Mouse (Mus musculus): Measurements from ENCODE around the gene Heatr3. TPM values are rescaled to one million over a fixed set of nuclear protein-coding genes. Genes with fewer than 3 reads are reported as not detected.
A peak's percentile ranks its signal among the peaks of the same experiment; 100 is the strongest.

Heatr3 gene
- 10 to 100 TPM; 20.0 to 20.8 TPM for total RNA-seq (2021)
- long read RNA-seq, experiment 1, transcript Heatr3-201 (15 exons, 3,251 nt) = major isoform, 30 of 38 reads
- long read RNA-seq, experiment 1, partial matches to known transcripts = 5 of 38 reads
- long read RNA-seq, experiment 1, other reads (novel, unspliced or antisense) = 3 of 38 reads
- long read RNA-seq, experiment 2, transcript Heatr3-201 (15 exons, 3,251 nt) = major isoform, 30 of 38 reads
- long read RNA-seq, experiment 2, partial matches to known transcripts = 5 of 38 reads
- long read RNA-seq, experiment 2, other reads (novel, unspliced or antisense) = 3 of 38 reads

DNA sequence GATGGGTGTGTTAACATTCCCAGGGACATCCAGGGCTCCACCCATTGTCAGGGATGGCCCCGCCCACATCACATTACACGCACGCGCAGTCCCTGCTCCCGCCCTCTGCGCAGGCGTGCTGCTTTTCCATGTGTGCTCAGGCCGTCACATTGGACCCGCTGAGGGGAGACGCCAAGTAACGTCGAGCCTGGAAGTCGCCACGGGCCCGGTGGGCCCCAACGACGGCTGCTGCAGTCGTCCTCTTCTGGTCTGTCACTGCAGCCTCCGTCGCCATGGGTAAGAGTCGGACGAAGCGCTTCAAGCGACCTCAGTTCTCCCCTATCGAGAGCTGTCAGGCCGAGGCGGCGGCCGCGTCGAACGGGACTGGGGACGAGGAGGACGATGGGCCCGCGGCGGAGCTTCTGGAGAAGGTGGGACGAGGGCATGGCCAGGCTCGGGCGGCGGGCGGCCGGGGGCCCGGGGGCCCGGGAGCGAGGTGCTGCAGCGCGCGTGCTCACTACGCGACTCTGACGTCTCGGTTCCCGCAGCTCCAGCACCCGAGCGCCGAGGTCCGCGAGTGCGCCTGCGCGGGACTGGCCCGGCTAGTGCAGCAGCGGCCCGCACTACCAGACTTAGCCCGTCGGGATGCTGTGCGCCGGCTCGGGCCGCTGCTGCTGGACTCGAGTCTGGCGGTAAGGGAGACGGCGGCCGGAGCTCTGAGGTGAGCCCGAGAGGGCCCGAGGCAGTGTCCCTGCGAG, at the start of gene Heatr3:
Gene Heatr3, plus strand, starts transcription at position 108 of the 737 bp plus-strand sequence.
- DNase-seq = peak; percentile 96 to 97
- intact Hi-C loops (cut with DNase I) = loop anchor here (2.0 kb wide), 1 partner anchor 19 kb away; the partner anchor contains the start of gene Cnep1r1

DNA sequence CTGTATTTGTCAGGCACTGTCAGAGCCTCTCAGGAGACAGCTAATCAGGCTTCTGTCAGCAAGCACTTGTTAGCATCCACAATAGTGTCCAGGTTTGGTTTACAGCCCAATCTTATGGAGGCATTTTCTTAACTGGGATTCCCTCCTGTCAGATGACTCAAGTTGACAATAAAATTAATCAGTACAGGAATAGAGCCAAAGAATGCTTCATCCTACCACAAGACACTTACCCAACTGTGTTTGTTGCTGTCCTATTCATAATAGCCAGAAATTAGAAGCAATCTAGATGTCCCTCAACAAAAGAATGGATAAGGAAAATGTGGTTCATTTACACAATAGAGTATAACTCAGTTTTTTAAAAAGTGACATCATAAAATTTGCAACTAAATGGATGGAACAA, 49.6 kb upstream of the Heatr3 start:
- DNase-seq = no peak
- intact Hi-C loops (cut with DNase I) = no loop called here

DNA sequence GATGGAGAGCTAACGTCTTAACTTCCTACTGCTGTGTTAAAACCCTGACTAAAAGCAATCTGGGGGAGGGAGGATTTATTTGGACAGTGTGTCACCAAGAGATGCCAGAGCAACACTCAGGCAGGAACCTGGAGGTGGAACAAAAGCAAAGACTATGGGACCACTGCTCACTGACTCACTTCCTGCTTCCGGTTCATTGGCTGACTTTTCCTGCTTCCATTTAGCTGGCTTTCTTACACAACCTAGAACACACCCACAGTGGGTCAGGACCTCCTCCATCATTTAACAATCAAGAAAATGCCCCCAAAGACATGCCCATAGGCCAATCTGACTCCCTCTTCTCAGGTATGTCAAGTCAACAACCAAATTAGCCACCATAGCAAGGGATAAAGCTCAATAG, 46.0 kb upstream of the Heatr3 start:
- no peak for DNase-seq
- intact Hi-C loops (cut with DNase I) = no loop called here

DNA sequence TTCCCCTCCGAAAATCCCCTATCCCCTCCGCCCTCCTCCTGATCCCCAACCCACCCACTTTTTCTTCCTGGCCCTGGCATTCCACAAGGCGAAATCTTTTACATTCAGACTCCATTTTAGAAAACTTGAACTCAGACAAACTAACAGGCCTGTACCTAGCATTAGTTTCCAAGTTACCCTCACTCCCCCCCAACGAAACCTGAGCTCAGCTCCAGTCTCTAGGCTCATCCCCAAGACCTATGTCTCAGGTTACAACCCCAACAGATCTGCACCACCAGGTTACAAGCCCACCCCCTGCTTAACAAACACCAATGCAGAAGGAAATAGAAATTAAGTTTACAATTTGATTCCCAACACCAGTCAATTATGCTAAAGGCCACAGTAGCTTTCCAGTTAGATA, 44.3 kb upstream of the Heatr3 start:
- no peak for DNase-seq
- intact Hi-C loops (cut with DNase I) = no loop called here

GRCm38 (mm10) chr8:88098856-88099255, 38.8 kb upstream of the Heatr3 start:
- intact Hi-C loops (cut with DNase I) = no loop called here
- no peak for DNase-seq

- intact Hi-C loops (cut with DNase I) = no loop called here
- DNase-seq = peak; percentile 31 to 52
These were observed 38.1 kb upstream of the Heatr3 start for GRCm38 (mm10) chr8:88099526-88099925.

- intact Hi-C loops (cut with DNase I) = no loop called here
- DNase-seq = no peak
These were observed 28.4 kb upstream of the Heatr3 start for GRCm38 (mm10) chr8:88109241-88109640.

- peak; percentile 89 to 94 for DNase-seq
- intact Hi-C loops (cut with DNase I) = loop anchor here (2.0 to 5.0 kb wide), 2 partner anchors 18 to 124 kb away; partner anchors contain the start of gene Heatr3
These were observed 19.1 kb upstream of the Heatr3 start, which contains the start of gene Cnep1r1 for GRCm38 (mm10) chr8:88118456-88119036. Gene Cnep1r1 (plus strand): TSS chr8:88118769.

GRCm38 (mm10) chr8:88119076-88119475, 18.6 kb upstream of the Heatr3 start:
- intact Hi-C loops (cut with DNase I) = loop anchor here (2.0 to 5.0 kb wide), 2 partner anchors 18 to 123 kb away; partner anchors contain the start of gene Heatr3
- DNase-seq = peak; percentile 18 to 19

DNA sequence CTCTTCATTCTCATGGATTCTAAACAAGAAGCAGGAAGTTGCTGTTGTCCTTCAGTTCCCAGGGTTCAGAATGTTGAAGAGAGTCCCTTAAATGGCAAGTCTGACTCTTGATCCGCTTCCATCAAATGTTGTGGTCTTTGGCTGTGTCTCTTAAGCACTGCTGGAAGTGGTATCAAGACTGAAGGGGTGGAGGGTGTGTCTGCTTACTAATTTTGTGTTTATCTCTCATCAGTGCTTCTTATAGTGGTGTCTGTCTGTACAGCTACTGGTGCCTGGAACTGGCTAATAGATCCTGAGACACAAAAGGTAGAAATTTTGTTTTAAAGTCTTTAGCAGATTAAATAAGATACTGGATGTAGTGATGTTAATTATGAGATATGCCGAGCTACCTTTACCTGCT, 12.8 kb upstream of the Heatr3 start:
- no peak for DNase-seq
- intact Hi-C loops (cut with DNase I) = no loop called here

DNA sequence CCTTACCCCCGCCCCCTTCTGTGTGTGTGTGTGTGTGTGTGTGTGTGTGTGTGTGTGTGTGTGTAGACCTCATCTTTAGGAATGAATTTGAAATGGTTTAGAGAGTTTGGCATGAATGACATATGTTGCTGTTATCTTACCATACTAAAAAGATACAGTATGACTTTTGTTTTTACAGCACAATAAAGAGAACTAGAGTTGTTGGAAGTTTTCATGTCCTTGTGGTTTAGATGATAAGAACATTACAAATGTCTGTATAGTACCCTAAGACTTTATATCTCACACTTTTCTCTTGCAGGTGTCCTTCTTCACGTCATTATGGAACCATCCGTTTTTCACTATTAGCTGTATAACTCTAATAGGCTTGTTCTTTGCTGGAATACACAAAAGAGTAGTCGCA, 8.3 kb upstream of the Heatr3 start:
- intact Hi-C loops (cut with DNase I) = no loop called here
- DNase-seq = no peak

GRCm38 (mm10) chr8:88130754-88131317, 6.8 kb upstream of the Heatr3 start:
- intact Hi-C loops (cut with DNase I) = no loop called here
- no peak for DNase-seq

DNA sequence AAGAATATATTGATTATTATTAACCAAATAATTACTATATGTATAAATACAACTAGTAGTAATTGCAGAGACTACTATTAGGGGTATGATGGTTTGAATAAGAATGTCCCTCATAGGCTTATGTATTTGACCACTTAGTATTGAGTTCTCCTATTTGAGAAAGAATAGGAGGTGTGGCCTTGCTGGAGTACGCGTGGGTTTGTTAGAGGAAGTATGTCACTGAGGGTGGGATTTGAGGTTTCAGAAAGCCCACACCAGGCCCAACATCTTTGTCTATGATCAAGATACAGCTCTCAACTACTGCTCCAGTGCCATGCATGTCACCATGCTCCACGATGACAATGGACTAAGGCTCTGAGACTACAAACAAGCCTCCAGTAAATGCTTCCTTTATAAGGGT, 1.6 kb downstream of the Heatr3 start:
- DNase-seq = no peak
- intact Hi-C loops (cut with DNase I) = no loop called here

DNA sequence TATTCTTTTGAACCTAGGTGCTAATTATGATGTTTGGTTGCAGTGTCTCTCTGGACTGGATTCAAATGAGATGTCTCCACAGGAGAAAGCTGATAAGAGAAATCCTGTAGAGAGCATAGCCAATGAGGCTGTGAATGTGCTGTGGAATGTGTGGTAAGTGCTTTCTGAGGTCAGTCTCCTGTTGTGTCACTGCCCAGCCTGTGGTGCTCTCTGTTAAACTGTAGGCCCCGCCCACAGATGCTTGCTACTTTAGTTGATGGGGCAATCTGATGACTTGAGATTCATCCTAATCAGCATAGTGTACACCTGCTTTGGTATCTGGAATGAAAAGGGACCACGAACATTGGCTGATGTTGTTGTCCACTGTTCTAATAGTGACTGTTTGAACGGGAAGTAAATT, 4.0 kb downstream of the Heatr3 start:
- intact Hi-C loops (cut with DNase I) = loop anchor here (5.0 to 10.0 kb wide), 2 partner anchors 56 to 213 kb away; partner anchors contain the start of gene Tent4b
- DNase-seq = no peak

DNA sequence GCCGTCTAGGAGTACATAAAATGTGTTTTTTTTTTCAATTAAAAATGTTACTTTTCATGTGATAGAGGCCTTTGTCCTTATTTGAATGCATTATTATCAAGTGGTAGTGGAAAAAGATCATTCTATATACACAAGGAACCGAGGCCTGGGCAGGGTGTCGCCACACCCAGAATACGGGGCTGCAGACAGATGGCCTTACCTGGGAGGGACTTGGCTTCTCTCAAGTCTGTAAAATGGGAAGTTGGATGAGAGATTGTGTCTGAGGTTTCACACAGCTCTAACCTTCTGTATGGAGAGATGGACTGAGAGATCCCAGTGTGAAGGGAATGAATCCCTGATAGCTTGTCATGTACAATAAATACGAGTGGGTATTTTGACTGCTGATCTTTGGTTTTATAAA, 6.4 kb downstream of the Heatr3 start:
- intact Hi-C loops (cut with DNase I) = loop anchor here (5.0 to 10.0 kb wide), 2 partner anchors 53 to 211 kb away; partner anchors contain the start of gene Tent4b

DNA sequence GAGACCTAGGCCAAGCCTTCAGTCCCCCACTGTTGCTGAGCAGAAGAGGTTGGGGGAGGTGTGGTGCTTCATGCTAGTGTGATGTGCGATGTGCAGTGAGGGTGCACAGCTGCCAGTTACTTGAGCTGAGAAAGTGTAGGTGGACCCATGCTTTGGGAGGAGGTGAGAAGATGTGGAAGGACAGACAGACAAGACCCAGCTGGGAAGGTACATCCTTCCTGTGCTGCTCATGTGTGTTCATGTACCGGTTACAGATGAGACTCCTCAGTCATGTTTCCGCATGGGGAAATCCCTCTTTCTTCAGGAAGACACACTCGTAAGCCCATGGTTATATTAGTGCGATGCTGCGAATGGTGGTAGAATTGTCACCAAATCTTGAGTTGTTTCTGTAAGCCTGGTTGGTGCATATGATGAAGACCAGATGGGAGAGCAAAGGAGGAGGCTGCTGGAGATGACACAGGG, 13.3 kb downstream of the Heatr3 start:
- DNase-seq = no peak
- intact Hi-C loops (cut with DNase I) = no loop called here

More for the DNA sequence above, 6.4 kb downstream of the Heatr3 start:
- no peak for DNase-seq

- intact Hi-C loops (cut with DNase I) = loop anchor here (5.0 kb wide), 1 partner anchor 82 kb away; no protein-coding TSS in a partner anchor
- no peak for DNase-seq
These were observed 22.8 kb downstream of the Heatr3 start for GRCm38 (mm10) chr8:88160237-88160995.

DNA sequence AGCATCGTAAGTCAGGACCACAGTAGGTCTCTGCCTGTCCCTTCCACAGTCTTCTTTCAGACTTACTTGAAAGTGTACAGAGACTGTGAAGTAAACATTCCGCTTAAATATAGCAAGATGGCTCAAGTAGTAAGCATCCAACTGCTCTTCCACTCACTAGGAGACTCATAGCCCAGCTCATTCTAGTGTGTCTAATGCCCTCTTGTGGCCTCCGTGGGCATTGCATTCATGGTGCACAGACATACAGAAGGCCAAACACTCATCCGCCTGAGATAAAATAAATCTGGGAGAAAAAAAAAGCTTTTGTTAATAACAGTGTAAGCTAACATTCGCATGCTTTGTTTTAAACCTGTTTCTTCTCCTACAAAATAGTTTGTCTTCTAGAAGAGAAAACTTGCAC, 23.8 kb downstream of the Heatr3 start:
- intact Hi-C loops (cut with DNase I) = loop anchor here (5.0 kb wide), 1 partner anchor 81 kb away; no protein-coding TSS in a partner anchor
- peak; percentile 60 to 78 for DNase-seq

DNA sequence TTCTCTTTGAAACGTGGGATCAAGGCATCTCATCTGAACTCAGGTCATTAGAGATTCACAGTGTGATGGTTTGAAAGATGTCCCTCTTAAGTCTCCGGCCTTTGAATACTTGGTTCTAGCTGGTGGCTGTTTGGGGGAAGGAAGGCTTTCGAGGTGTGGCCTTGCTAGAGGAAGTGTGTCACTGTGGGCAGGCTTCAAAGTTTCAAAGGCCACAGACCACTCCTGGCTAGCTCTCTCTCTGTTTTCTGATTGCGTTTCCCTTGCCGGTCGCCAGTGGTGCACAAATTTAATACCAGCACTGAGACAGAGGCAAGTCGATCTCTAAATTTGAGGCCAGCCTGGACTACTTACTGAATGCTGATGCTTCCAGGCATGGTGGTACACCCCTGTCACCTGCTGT, 37.6 kb downstream of the Heatr3 start:
- no peak for DNase-seq
- intact Hi-C loops (cut with DNase I) = no loop called here

DNA sequence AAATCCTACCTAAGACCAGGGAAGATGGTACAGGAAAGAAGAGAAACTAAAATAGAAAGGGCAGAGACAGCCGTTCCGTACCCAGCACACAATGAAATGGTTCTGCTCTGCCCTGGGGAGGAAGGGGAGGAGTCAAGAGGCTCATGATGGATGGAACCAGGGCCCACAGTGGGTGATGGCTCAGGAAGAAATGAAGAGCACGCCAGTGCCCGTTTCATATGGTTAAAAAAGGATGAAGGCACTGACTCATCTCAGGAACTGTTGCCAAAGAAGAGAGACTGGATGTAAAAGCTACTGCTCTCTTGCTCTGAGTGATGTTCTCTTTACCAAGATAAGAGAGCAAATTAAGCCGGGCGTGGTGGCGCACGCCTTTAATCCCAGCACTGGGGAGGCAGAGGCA, 39.6 kb downstream of the Heatr3 start:
- intact Hi-C loops (cut with DNase I) = no loop called here
- DNase-seq = no peak
